ENCODE assay signal across 17 mouse cellular contexts in genomic region chr2:106870886-106871285, GRCm38 (mm10).
"Had no signal": no experiment of that assay in that cellular context is flagged by ENCODE, and none has a peak within 500 bp of the region (broad histone marks: within the 10 kb centered on the region; RNA-seq: fewer than 3 reads in every experiment).

No protein-coding gene starts in this region.

- DNase-seq: cerebellum, adult 18-20 months; cerebellum, adult 2 months; cerebellum, adult 8-10 months; cerebellum, adult 9-10 months; cerebellum, adult 9-11 months; cerebellum, postnatal 10 days; cerebellum, postnatal 14 days; cerebellum, postnatal 25 days; cerebellum, postnatal 36 days; embryo, embryonic 11 days; forebrain, postnatal 0 days; gastrocnemius, adult 2 months; gastrocnemius, postnatal 10 days; gastrocnemius, postnatal 14 days; gastrocnemius, postnatal 25 days; gastrocnemius, postnatal 36 days; heart, adult 2 months had no signal
